Mouse (Mus musculus): ENCODE measurements at regions not wholly inside any gene's neighbourhood (a gene's known extent, or its start where the extent isn't known, plus 50 kb on each side); places are given as distances from the start of the nearest gene placed in this dataset.

DNA sequence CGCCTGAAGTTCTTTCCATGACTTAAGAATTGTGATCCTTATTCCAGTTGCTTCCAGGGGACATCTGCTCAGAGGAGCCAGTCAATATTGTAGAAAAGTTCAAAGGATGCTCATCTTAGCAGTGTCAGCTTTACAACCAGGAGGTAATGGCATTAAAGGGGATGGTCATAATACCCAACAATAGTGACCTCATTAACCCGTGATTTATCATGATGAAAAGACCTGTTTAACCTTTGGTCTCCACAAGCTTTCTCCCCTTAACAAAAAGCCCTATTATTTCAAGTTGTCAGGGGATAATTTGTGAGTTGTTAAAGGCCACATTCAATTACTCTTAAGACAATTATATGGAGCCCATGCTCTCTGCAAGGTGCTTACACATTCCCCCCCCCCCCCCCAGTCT lies 54.3 kb upstream of the Htatip2 start:
- DNase-seq = no peak

DNA sequence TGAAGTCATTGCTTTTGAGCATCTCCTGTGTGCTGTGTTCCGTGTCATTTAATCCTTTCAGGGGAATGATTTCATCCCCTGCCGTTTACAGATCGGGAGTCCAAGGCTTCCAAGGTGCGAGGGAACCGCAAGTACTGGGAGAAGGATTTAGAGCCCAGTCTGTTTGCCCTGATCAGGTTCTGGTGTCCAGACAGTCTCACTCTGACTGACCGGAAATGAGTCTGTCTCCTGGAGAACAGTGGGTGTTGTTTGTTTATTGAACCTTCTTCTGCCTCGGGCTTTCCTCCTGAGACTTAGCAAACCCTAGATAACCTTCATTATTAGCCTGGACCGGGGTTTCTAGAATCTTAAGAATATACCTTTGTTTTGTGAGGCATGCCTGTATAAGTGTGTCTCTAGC lies 58.2 kb upstream of the Htatip2 start:
- DNase-seq = no peak

DNA sequence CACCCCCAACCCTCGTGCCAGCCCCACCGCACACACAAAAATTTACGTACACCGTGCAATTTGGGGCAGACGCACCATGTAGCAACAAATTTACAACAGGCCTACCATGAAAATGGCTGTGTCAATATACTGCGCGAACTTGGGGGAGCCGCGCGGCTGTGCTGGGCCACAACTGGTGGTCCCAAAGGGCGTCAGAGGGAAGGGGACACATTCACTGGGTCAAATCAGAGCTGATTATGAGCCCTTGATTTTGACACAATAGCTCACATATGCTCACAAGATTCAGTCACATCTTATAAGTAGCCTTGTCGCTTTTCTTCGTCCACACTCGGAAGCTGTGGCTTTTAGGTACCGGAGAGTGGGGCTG lies 58.9 kb upstream of the Htatip2 start:
- DNase-seq = no peak

DNA sequence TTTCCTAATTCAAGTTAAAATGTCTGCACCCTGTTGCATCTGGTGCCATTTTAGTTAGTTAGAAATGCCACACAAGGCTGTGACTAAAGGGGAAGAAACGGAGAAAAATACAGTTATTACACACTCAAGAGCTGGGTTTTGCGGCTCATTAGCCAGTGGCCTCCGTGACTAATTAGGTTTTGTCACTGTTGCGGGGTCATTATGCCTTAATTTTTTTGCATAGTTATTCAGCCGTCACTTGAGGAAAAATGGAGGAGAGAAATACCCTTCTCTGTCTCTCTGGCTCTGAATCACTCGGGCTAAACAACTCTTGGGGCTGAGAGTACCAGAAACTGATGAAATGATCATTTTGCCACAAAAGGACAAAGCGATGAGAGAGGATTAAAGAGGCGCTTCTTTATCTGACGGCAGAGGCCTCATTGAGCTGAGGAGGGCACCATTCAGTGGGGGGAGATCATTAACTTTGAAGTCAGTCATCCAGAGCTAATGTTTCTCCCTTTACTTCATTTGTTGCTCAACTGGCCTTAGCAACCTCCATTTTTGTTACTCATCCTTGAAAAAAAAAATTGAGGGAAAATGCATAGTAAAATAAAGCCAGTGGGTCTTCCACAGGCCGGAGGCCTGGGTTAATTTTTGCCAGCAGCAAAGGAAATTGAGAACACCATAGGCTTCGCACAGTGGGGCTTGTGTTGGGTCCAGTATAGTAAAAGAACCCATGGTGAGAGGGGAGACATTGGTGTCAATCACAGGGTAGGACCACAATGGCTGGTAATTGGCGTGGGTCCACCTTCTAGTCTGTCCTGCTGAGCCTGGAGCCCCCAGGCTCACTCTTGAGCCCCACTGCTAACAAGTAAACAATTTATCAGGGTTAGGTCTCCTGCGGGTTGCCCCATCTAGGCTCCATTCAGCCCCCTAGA lies 59.5 kb upstream of the Htatip2 start:
- DNase-seq = no peak

DNA sequence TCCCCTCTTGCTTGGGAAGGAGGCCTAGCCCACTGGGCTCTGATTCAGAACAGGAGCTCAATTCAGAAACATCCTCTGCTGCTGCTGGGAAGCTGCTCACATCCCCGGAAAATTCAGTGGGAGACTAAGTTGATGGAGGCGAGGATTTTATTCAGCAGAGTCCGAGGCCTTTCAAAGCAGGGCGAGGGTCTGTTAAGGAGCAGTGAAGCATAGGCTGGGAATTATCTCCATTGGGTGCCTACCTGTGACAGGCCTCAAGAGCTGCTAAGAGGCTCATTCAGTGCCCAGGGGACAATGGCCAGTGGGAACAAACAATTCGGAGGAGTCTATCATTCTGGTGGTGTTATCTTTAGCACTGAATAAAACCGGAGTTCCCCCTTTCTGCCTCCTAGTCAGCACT lies 59.6 kb upstream of the Dbx1 start:
- DNase-seq = no peak

DNA sequence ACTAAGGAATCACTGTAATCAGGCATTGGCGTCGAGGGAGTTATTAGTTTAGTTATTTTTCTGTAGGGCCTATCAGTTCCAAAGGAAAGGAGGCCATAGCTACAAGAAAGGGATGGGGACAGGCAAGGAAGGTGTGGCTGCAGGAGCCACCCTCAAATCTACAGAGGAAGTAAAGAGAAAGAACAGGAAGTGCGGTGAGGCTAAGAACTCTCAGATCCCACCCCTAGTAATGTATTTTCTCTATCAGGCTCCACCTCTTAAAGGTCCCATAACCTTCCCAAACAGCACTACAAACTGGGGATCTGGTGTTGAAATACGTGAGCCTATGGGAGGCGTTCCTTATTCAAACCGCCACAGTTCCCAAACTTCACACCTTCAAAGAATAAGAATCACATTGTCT lies 52.9 kb upstream of the Dbx1 start:
- DNase-seq = no peak

DNA sequence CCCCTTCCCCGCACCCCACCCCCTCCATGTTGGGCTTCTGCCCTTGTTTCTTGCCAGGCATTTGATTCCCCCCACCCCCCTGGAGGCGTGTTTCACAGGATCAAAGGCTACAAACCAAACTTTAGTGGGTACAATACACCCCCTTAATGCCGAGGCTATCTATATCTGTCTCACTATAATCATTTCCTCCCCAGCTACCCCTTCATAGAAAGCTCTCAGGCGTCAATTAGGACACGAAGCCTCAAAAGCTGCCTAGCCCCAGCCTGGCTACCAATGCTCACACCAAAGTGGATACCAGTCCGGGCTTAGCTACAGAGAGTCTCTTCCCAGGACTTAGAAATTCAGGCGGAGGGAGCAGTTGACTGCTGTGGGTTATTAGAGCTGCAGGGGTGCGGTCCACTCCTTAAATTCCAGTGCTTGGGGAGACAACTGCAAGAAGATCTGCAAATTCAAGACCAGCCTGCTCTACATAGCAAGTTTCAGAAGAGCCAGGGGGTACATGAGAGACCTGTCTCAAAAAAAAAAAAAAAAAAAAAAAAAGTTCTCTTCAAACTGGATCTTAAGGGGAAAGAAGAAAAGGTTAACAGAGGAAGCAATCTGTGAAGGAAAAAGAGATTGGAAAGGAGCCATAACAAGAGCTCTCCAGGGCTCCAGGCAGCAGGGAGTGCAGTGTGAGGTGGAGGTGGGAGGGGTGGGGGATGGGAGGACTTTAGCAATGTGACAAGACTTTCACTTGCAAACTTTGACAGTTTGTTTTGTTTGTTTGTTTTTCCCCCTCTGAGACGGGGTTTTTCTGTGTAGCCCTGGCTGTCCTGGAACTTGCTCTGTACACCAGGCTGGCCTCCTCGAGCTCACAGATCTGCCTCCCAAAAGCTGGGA lies 52.1 kb upstream of the Dbx1 start:
- DNase-seq = peak; percentile 17

DNA sequence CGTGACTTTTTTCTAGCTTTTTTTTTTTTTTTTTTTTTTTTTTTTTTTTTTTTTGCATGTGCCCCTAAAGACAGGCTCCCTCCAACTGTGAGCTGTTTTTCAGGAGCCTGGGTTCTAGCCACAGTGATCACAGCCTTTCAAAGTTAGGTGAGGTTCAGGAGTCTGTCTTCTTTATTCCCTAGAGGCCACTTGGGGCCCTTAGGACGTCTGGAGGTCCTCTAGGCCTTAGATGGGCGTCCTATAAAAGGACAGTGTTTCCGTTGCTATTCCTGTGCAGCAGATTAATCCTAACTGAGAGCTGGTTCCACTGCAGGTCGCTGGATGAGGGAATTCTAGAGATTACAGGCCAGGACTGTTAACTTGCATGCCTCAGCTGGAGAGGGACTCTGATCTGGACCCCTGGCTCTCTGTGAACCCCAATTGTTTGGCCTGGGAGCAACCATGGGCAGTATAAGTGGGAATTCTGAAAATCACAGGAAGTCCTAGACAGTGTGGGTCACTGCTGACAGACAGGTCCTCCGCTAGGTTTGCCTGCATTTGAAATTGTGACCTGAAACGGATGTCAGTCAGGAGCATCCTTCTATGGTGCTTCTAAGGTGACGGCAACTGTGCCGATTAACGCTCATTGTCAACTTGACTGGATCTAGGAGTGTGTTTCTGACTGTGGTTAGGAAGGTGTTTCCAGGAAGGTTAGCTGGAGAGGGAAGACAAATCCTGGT lies 51.2 kb upstream of the Dbx1 start:
- DNase-seq = peak; percentile 68

DNA sequence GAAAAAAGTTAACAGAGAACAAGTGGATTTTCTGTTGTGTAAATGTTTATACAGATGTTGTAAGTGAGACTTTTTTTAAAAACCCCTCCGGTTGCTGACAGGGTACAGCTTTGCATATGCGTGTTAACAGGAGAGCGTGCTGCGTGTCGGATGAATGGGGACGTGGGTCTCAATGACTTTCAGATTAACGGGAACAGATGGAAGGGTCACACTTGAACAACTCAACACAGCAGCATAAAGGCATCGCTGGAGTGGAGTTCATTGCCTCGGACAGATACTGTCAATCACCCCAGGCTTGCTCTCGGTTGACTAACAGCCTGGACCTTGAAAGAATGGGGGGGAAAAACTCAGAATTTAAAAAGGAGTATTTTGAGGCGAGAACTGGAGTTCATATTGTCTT lies 50.3 kb upstream of the Dbx1 start:
- no peak for DNase-seq

Measured in heart, adult 11 months (tissue).